Mouse (Mus musculus): ENCODE data around the gene Tex46. TPM values are rescaled to one million over a fixed set of nuclear protein-coding genes. Genes with fewer than 3 reads are reported as not detected.

Gene Tex46
- polyA plus RNA-seq, 1 experiment = not detected

DNA sequence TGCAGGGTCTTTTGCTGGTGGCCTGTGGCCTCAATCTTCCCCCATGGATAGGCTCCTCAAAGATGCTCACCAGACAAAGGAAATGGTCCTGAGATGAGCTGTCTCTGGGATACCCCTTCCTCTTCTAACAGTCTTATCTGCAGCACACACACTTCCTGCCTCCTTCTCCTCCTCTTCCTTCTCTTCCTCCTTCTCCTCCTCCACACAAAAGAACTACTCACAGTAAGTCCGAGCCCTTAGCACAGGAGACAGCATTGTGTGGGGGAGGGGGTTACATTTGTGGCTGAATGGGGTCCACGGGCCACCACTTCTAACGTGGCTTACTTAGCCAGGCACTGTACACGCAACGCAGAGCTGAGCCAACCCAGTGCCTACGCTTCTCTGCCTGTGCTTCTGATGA is 42.8 kb downstream of the Tex46 start:
- Histone ChIP-seq H3K4me1 (ENCODE audit: control insufficient read depth, insufficient read depth, low read length) (no peaks in the 10 kb centered on the region), H3K27ac (ENCODE audit: insufficient read depth, low read length) (no peak overlapping the region), H3K27me3 (ENCODE audit: control insufficient read depth, insufficient read depth, low read length, poor library complexity, severe bottlenecking) (no peaks in the 10 kb centered on the region), H3K9ac (ENCODE audit: low read depth, poor library complexity, severe bottlenecking) (no peak overlapping the region), H3K4me3 (ENCODE audit: low read depth, low read length) (no peak overlapping the region), H3K9me3 (replicated peaks; ENCODE audit: control insufficient read depth, insufficient read depth, low read length, poor library complexity, severe bottlenecking) (no peaks in the 10 kb centered on the region), H3K36me3 (ENCODE audit: control insufficient read depth, insufficient read depth, low read length, poor library complexity, severe bottlenecking) (no peaks in the 10 kb centered on the region)
- no peak for TF ChIP-seq POLR2A (IDR thresholded peaks at IDR 0.05; ENCODE audit: insufficient read depth, low read length)
- TF ChIP-seq CTCF (IDR thresholded peaks at IDR 0.05; ENCODE audit: low read depth, low read length) = no peak
- TF ChIP-seq EP300 (IDR thresholded peaks at IDR 0.05; ENCODE audit: insufficient read depth, low read depth, low read length) = no peak

DNA sequence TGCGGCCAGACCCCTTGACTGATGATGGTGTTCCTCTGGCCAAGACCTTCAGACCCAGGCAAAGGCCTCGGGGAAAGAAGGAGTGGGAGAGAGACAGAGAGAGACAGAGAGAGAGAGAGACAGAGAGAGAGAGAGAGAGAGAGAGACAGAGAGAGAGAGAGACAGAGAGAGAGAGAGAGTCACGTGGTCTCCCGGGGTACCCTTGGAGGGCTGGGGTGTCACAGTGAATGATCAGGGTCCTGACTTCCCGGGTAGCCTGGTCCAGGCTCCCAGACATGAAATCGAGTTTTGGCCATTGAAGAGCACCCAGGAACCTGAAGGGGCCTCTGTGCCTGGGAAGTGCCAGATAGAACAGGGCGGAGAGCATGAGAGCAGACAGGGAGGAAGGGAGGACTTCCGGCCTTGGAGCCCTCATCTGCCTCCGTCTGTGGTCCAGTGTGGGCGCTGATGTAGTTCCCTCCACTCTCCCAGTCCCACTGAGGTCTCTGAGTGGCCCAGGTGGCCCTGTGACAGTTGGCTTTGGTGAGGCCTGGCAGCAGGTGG is 43.5 kb downstream of the Tex46 start:
- Histone ChIP-seq H3K4me1 (ENCODE audit: control insufficient read depth, insufficient read depth, low read length) (no peaks in the 10 kb centered on the region), H3K9me3 (replicated peaks; ENCODE audit: control insufficient read depth, insufficient read depth, low read length, poor library complexity, severe bottlenecking) (no peaks in the 10 kb centered on the region), H3K4me3 (ENCODE audit: low read depth, low read length) (no peak overlapping the region), H3K27ac (ENCODE audit: insufficient read depth, low read length) (no peak overlapping the region), H3K27me3 (ENCODE audit: control insufficient read depth, insufficient read depth, low read length, poor library complexity, severe bottlenecking) (no peaks in the 10 kb centered on the region), H3K36me3 (ENCODE audit: control insufficient read depth, insufficient read depth, low read length, poor library complexity, severe bottlenecking) (no peaks in the 10 kb centered on the region), H3K9ac (ENCODE audit: low read depth, poor library complexity, severe bottlenecking) (no peak overlapping the region)
- TF ChIP-seq POLR2A (IDR thresholded peaks at IDR 0.05; ENCODE audit: insufficient read depth, low read length) (no peak), EP300 (IDR thresholded peaks at IDR 0.05; ENCODE audit: insufficient read depth, low read depth, low read length) (no peak), CTCF (IDR thresholded peaks at IDR 0.05; ENCODE audit: low read depth, low read length) (no peak)

DNA sequence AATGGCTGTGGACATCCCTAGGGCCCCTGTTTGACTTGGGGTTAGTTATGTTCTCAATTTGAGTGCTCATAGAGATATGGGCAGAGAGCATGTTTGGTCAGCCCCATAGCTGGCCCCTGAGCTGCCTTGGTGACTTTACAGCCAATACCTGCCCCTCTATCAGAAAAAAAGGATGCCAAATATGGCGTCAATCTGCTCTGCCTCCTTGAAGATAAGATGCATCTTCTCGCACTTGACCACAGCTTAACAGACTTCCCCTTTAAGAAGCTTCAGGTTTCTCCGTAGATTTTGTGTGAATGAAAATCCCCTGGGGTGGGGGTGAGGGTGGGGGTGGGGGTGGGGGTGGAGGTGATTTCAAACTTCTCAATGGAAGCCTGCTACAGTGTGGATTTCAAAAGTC is 47.7 kb downstream of the Tex46 start:
- Histone ChIP-seq H3K9ac (ENCODE audit: low read depth, poor library complexity, severe bottlenecking) (no peak overlapping the region), H3K4me1 (ENCODE audit: control insufficient read depth, insufficient read depth, low read length) (no peaks in the 10 kb centered on the region), H3K4me3 (ENCODE audit: low read depth, low read length) (no peak overlapping the region), H3K27ac (ENCODE audit: insufficient read depth, low read length) (no peak overlapping the region), H3K27me3 (ENCODE audit: control insufficient read depth, insufficient read depth, low read length, poor library complexity, severe bottlenecking) (no peaks in the 10 kb centered on the region), H3K9me3 (replicated peaks; ENCODE audit: control insufficient read depth, insufficient read depth, low read length, poor library complexity, severe bottlenecking) (no peaks in the 10 kb centered on the region), H3K36me3 (ENCODE audit: control insufficient read depth, insufficient read depth, low read length, poor library complexity, severe bottlenecking) (no peaks in the 10 kb centered on the region)
- no peak for TF ChIP-seq CTCF (IDR thresholded peaks at IDR 0.05; ENCODE audit: low read depth, low read length)
- TF ChIP-seq EP300 (IDR thresholded peaks at IDR 0.05; ENCODE audit: insufficient read depth, low read depth, low read length) = no peak
- no peak for TF ChIP-seq POLR2A (IDR thresholded peaks at IDR 0.05; ENCODE audit: insufficient read depth, low read length)

Other genes with a start within 250 kb of the Tex46 start
- gene Htr1d, start 186.9 kb upstream of the Tex46 start, polyA plus RNA-seq (2011; ENCODE audit: insufficient read depth, insufficient read length, low read depth, missing spikeins) = 1.1 and 1.2 TPM in 2 replicates
- gene 6030445D17Rik, start 148.2 kb upstream of the Tex46 start, polyA plus RNA-seq (2011; ENCODE audit: insufficient read depth, insufficient read length, low read depth, missing spikeins) = 0.40 and 0.46 TPM in 2 replicates
- 67.6 and 73.0 TPM in 2 replicates for gene Luzp1, start 140.7 kb upstream of the Tex46 start, polyA plus RNA-seq (2011; ENCODE audit: insufficient read depth, insufficient read length, low read depth, missing spikeins)
- gene Kdm1a, start 7.7 kb upstream of the Tex46 start, polyA plus RNA-seq (2011; ENCODE audit: insufficient read depth, insufficient read length, low read depth, missing spikeins) = 205 and 211 TPM in 2 replicates
- not detected in 2 replicates for gene Lactbl1, start 12.2 kb downstream of the Tex46 start, polyA plus RNA-seq (2011; ENCODE audit: insufficient read depth, insufficient read length, low read depth, missing spikeins)
- 15.1 and 15.5 TPM in 2 replicates for gene Ephb2, start 225.6 kb downstream of the Tex46 start, polyA plus RNA-seq (2011; ENCODE audit: insufficient read depth, insufficient read length, low read depth, missing spikeins)

Measured in ES-Bruce4 (cell line).